Mouse (Mus musculus): ENCODE measurements around the gene Slc34a3.
A peak's percentile ranks its signal among the peaks of the same experiment; 100 is the strongest.

Slc34a3 gene

DNA sequence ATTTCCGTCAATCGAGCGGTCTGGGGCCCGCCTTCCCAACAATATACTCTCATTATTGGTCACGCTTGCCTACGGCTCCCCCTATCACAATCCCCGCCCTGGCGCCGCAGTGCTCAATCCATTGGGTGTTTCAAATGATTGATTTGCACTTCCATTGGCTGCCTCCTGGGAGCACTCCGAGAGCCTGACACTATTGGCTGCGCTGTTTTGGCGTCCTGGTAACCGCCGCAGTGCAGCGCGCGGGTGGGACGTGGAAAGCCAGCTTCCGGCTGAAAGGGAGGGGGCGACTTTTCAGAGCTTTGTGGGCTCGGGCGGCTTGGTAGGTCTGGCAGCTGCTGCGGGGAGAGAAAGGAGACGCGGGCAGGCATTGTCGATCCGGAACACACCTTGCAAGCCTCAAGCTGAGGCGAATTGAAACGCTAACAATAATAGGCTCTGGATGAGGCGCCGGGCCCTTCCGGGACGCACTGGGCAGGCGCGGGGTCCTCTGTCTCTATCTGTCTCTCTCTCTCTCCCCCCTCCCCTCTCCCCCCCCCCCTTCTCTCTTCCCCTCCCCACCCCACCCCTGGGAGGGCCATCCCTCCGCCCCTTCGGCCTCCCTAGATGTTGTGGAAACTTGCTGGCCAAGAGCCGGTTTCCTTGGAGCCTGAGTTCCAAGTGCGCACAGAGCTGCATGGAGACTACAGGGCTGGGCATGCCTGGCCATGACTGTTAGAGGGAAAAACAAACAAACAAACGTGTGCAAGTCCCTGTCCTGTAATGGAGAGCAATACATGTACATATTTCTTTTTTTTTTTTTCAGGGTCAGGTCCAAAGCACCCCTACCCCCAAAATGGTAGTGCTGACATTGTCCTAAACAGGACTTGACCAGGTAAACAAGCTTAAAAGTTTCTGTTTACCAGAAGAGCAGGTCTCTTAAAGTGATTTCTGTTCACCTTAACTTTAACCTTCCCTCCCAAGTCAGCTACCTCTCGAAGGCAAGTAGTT lies 9.1 kb downstream of the Slc34a3 start:
- peak; percentile 96 for DNase-seq

DNA sequence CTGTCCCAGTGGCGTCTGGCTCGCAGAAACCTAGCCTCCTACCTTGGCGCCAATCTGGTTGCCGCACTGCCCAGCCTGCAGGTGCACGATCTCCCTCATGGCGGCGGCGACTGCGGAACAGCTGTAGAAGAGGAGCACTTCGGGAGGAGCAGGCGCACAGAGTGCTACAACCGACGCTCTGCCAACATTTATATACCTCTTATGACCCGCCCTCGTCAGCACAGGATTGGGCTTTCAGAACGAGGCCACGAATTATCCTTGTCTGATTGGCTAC lies 9.7 kb downstream of the Slc34a3 start, which contains the start of gene Tubb4b:
Gene Tubb4b (minus strand): TSS at position 211 of the 274 bp plus-strand sequence.
- no peak for DNase-seq

GRCm38 (mm10) chr2:25223681-25224491 lies 10.3 kb downstream of the Slc34a3 start:
- DNase-seq = peak; percentile 87

DNA sequence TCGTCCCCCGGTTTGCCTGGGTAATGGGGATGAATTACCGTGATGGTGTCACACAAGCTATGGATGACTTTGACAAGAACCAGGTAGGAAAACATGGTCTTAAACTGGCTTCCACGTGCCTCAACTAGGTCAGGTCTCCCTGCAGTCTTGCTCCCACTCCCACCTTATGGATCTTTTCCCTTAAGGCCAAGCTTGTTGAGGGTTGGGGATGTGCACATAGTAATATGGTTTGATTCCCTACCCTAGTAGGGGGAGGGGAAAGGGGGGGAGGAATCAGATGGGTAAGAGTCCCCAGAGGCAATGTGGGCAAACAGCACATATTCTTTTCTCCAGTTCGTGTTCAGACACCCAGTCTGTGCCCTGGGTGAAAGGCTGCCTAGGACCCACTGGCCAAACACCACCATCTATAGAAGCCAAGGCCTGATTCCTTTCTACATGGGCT lies 12.8 kb downstream of the Slc34a3 start:
- DNase-seq = no peak

- DNase-seq = no peak
Measured at GRCm38 (mm10) chr2:25218445-25218844, 15.7 kb downstream of the Slc34a3 start, which contains the start of gene Fam166a. TSS of gene Fam166a (plus strand) at chr2:25218745.

DNA sequence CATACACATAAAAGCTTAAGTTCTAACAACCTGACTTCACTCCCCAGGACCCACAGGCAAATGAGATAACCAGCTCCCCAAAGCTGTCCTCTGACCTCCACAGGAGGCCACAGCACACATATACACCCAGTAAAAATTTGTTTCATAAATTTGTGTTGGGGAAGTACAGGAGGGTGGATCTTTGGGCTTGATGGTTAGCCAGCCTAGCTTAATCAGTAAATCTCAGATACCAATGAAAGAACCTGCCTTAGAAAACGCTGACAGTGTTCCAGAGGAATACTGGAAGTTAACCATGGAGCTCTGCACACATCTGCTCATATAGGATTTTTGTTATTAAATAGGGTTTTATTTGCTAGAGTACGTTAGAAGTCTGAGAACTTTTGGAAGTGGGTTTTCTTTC lies 16.5 kb downstream of the Slc34a3 start:
- no peak for DNase-seq

DNA sequence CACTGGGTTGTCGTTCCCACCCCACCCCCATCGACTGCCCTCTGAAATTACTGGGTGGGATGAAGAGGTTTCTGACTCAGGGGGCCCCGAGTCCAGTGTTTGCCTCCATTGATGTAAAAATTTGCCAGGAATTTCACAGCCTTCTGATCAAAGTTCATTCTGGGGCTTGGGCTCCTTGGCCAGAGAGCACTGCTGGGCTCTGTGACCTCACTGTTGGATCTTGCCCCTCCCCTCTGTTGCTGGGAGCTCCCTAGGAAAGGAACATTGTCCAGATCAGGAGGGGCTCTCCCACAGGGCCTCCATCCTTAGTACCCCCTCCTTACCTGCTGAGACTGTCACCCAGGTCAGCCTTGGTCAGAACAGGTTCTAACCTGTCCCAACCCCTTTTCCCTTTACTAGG lies 19.7 kb downstream of the Slc34a3 start, which contains the start of gene Stpg3:
Gene Stpg3 (minus strand): TSS at position 194 of the 400 bp plus-strand sequence.
- DNase-seq = no peak

- DNase-seq = no peak
Measured at GRCm38 (mm10) chr2:25213266-25213865, 20.8 kb downstream of the Slc34a3 start.

DNA sequence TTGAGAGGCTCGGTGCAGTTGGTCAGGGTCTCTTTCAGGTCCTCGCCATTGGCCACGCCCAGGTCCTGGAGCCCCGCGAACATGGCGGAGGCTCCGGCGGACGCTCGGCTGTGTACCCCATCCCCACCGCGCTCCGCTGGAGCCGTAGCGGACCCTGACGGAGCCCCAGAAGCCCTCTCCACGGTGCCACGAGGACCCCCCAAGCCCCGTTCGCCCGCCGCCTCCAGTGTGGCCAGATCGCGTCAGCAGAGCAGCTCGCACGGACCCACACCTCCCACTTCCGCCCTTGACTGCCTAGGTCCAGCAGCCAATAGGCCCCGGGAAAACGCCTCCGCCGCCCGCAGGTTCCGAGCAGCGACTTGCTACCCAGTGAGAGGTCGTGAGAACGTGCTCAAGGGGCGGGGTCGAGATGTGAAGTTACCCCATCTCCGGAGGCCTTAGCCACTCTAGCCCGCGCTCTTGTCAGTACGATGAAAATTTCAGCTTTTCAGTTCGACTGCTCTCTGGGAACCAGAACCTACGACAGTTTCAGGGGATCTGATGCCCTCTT lies 23.0 kb downstream of the Slc34a3 start, which contains the start of gene Nelfb:
Gene Nelfb (minus strand): TSS at position 369 of the 550 bp plus-strand sequence.
- DNase-seq = peak; percentile 92

- DNase-seq = no peak
Measured at GRCm38 (mm10) chr2:25210686-25211085, 23.5 kb downstream of the Slc34a3 start.

- DNase-seq = no peak
Measured at GRCm38 (mm10) chr2:25207593-25207992, 26.6 kb downstream of the Slc34a3 start.

GRCm38 (mm10) chr2:25203631-25204214 lies 30.4 kb downstream of the Slc34a3 start:
- peak; percentile 19 for DNase-seq

DNA sequence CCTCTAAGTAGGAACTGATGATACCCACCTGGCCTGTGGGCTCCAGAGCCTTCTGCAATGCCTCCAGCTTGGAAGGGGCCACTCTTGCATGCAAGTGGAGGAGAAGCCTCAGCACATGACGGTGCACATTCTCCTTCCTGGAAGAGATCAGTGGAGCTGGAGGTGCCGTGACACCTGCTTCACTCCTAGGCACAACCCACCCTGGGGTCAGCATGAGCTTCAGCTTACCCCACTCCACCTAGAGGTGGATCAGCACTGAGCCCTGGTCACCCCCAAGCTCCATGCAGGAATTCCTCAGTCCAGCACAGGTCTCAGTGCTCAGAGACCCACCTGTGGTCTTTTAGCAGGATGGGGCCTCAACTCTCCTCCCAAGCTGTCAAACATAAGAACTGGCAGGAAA lies 33.5 kb downstream of the Slc34a3 start:
- no peak for DNase-seq

DNA sequence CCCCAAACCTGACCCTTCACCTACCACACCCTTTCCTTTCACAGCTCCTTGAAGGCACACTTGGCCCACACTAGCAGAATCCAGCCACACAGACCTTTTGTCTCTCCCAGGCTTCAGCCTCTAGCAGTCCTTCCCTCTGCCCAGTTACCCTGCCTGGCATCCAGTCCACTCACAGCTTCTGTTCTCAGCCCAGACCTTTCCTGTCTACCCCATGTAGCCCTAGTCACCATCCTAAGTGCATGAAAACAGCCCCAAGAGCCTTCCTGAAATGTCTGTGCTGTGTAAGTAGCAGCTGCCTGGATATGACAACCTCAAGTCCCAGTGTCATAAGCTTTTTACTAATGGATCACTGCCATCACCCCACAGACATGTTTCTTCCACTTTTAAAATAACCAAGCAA lies 36.2 kb downstream of the Slc34a3 start:
- no peak for DNase-seq

- DNase-seq = peak; percentile 24
Measured at GRCm38 (mm10) chr2:25197191-25197590, 37.0 kb downstream of the Slc34a3 start.

- DNase-seq = peak; percentile 79
Measured at GRCm38 (mm10) chr2:25196172-25196954, 37.8 kb downstream of the Slc34a3 start, which contains the start of gene Tor4a. TSS of gene Tor4a (minus strand) at chr2:25196886.

DNA sequence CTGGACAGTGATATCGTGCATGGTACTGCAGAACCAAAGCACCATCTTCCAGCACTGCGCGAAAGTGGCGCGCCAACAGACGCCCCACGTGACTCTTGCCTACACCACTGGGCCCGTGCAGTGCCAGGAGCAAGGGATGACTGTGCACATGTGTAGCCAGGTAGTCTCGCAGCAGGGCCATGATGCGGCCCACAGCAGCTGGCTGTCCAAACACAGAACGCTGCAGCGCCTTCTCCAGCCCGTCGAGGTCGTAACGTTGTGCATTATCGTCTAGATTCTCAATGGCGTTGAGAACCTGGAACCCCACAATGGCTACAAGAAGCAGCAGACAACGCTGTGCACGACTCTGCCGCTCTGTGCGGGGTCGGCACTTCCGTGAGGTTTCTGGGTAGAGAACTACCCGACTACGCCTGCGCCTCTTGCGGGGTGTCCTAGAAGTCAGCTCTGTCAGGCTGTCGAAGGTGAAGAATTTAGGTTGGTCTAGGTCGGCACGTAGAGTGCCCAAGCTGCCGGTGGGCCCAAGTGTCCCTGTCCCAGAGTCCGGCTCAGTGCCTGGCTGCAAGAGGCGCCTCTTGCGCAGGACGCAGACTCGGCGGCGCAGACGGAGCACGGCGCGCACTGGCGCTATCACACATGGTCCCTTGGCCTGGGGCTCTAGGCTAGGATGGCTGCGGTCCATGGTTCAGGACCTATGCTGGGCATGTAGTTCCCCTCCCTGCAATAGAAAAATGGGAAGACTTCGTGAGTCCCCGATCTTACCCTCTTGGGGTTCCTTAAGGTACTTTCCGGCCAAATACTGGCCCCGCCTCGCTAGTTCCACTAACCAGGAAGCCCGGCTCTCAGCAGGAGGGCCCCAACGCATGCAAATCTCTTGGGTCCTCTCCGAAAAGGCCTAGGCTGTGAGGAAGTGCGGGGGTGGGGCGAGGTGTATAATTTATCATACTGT lies 38.7 kb downstream of the Slc34a3 start:
- peak; percentile 77 for DNase-seq

- peak; percentile 23 for DNase-seq
Measured at GRCm38 (mm10) chr2:25194486-25195171, 39.5 kb downstream of the Slc34a3 start.

DNA sequence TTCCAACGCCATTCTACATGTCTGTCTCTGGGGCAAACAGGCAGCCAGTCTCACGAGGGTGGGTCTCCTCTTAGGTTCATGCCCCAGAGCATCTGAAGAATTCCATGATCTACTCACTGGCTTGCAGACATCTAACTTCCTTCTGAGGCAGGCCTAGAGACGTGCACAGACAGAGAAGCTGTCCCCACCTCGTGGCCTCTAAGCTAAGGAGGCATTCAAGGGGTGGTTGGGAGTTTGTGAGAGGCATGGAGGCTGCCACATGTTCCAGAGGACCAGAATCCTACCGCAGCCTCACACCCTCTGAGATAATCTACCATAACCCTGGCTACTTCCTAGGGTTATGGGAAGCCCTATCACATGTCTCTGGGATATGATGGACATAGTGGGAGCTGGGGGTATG lies 40.2 kb downstream of the Slc34a3 start:
- no peak for DNase-seq

Measured in lung, postnatal 14 days (tissue).